Mouse (Mus musculus): ENCODE measurements around the gene Znhit2. TPM values are rescaled to one million over a fixed set of nuclear protein-coding genes. Genes with fewer than 3 reads are reported as not detected.
A peak's percentile ranks its signal among the peaks of the same experiment; 100 is the strongest.

Znhit2 gene
- polyA plus RNA-seq, 1 experiment from 2014 or later: 42.3 TPM

DNA sequence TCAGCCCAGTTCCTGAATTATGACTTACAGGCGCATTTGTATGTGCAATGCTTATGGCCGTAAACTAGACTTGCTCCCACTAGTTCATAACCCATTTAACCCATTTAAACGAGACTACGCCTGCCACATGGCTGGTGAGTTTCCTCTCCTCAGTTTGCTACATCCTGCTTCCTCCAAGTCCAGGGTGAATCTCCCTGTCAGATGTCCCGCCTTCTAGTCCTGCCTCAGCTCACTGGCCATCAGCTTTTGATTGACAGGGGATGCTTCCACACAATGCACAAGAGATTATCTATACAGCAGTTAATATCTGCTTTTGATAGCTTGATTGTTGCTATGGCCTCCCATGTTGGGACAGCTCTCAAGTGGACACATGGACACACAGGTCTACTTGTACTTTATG, 6.7 kb upstream of the Znhit2 start:
- Histone ChIP-seq H3K9me3 (ENCODE audit: control insufficient read depth, low read length) (no peaks in the 10 kb centered on the region), H3K27me3 (replicated peaks; ENCODE audit: control insufficient read depth, insufficient read depth, low read length) (no peaks in the 10 kb centered on the region), H3K27ac (ENCODE audit: low read depth, low read length) (no peak overlapping the region), H3K4me1 (replicated peaks; ENCODE audit: control insufficient read depth, insufficient read depth, low read length) (peaks cover 13% of the 10 kb centered on the region; the same call in 1 of the 2 replicates), H3K36me3 (ENCODE audit: control insufficient read depth, insufficient read depth, low read length) (peaks cover 64% of the 10 kb centered on the region), H3K9ac (ENCODE audit: low read depth, low read length) (0 out of 2 replicates have a peak overlapping the region, but pooled peaks have one; percentile 13), H3K4me3 (ENCODE audit: low read depth, low read length) (no peak overlapping the region), H3K4me2 (no peak overlapping the region)
- no peak for ATAC-seq (replicated peaks; ENCODE audit: low FRiP score)
- 86% methylated on average over 5 of the region's 5 CpGs for WGBS
- no peak for DNase-seq (ENCODE audit: low spot score)

GRCm38 (mm10) chr19:6056696-6057095, 4.3 kb upstream of the Znhit2 start:
- peak overlapping the region; percentile 97 for H3K9ac ChIP-seq (ENCODE audit: low read depth, low read length)
- no peak overlapping the region for H3K27ac ChIP-seq (ENCODE audit: low read depth, low read length)
- H3K36me3 ChIP-seq (ENCODE audit: control insufficient read depth, insufficient read depth, low read length): peaks cover 45% of the 10 kb centered on the region
- ATAC-seq (replicated peaks; ENCODE audit: low FRiP score): no peak
- H3K27me3 ChIP-seq (replicated peaks; ENCODE audit: control insufficient read depth, insufficient read depth, low read length): no peaks in the 10 kb centered on the region
- H3K4me2 ChIP-seq: peak overlapping the region; percentile 80
- WGBS: 58% methylated on average over 4 of the region's 4 CpGs
- peak overlapping the region; percentile 91 for H3K4me3 ChIP-seq (ENCODE audit: low read depth, low read length)
- peaks cover 13% of the 10 kb centered on the region; the same call in 1 of the 2 replicates for H3K4me1 ChIP-seq (replicated peaks; ENCODE audit: control insufficient read depth, insufficient read depth, low read length)
- no peaks in the 10 kb centered on the region for H3K9me3 ChIP-seq (ENCODE audit: control insufficient read depth, low read length)
- no peak for DNase-seq (ENCODE audit: low spot score)

DNA sequence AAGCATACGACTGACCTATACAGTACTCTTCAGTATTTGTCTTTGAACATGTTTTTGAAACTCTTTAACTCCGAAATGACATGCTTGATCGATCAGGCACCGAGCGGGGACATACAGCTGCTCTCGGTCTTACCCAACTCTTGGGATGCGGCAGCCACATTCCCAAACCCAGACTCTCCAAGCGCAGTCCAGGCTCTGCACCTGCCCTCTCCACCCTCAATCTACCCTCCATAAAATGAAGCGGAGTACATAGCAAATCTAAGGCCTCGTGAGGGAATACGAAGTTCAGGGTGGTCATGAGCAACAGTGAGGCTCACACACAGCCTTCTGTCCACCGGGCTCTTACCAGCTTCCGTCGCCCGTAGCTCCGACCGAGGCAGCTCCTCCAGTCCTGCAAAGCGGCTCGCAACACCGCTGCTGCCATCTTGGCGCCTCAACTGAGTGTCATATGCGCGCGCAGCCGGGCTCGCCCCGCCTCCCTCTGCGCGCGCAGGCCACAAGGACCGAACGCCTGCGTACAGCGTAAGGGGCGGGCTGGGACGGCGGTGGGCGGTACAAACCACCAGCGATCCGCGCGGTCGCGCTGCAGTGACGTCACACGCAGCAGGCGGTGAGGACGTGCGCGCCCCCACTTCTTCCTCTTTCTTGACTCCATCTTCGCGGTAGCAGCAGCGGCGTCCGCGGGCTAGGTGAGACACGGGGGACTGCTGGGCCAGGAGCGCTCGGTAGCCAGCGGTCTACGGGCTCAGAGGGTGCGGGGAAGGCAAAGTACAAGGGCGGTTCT, 3.5 kb upstream of the Znhit2 start, which contains the start of the genes Mrpl49 and Fau:
TSS of gene Mrpl49 (minus strand) at position 473 of the 784 bp plus-strand sequence.
TSS of gene Fau (plus strand) at position 532 of the 784 bp plus-strand sequence.
- Histone ChIP-seq H3K4me1 (replicated peaks; ENCODE audit: control insufficient read depth, insufficient read depth, low read length) (peaks cover 19% of the 10 kb centered on the region), H3K27me3 (replicated peaks; ENCODE audit: control insufficient read depth, insufficient read depth, low read length) (no peaks in the 10 kb centered on the region), H3K27ac (ENCODE audit: low read depth, low read length) (peak within 1 kb of the TSS; percentile 85), H3K9me3 (ENCODE audit: control insufficient read depth, low read length) (no peaks in the 10 kb centered on the region), H3K4me2 (peak within 1 kb of the TSS; percentile 85), H3K36me3 (ENCODE audit: control insufficient read depth, insufficient read depth, low read length) (peaks cover 38% of the 10 kb centered on the region), H3K4me3 (ENCODE audit: low read depth, low read length) (peak within 1 kb of the TSS; percentile 91), H3K9ac (ENCODE audit: low read depth, low read length) (peak within 1 kb of the TSS; percentile 97)
- peak; percentile 80 for ATAC-seq (replicated peaks; ENCODE audit: low FRiP score)
- WGBS: under 1% methylated on average over 63 of the region's 63 CpGs
- peak; percentile 97 for DNase-seq (ENCODE audit: low spot score)

GRCm38 (mm10) chr19:6058513-6058912, 2.5 kb upstream of the Znhit2 start:
- DNase-seq (ENCODE audit: low spot score) (no peak), ATAC-seq (replicated peaks; ENCODE audit: low FRiP score) (no peak)
- H3K9ac ChIP-seq (ENCODE audit: low read depth, low read length): peak overlapping the region; percentile 97
- H3K9me3 ChIP-seq (ENCODE audit: control insufficient read depth, low read length): no peaks in the 10 kb centered on the region
- no peaks in the 10 kb centered on the region for H3K27me3 ChIP-seq (replicated peaks; ENCODE audit: control insufficient read depth, insufficient read depth, low read length)
- peaks cover 28% of the 10 kb centered on the region for H3K36me3 ChIP-seq (ENCODE audit: control insufficient read depth, insufficient read depth, low read length)
- H3K4me1 ChIP-seq (replicated peaks; ENCODE audit: control insufficient read depth, insufficient read depth, low read length): peaks cover 20% of the 10 kb centered on the region
- peak overlapping the region; percentile 85 for H3K27ac ChIP-seq (ENCODE audit: low read depth, low read length)
- WGBS: 12% methylated on average over 5 of the region's 5 CpGs
- peak overlapping the region; percentile 85 for H3K4me2 ChIP-seq
- H3K4me3 ChIP-seq (ENCODE audit: low read depth, low read length): peak overlapping the region; percentile 91

GRCm38 (mm10) chr19:6058966-6059365, 2.0 kb upstream of the Znhit2 start:
- H3K4me3 ChIP-seq (ENCODE audit: low read depth, low read length): peak overlapping the region; percentile 91
- DNase-seq (ENCODE audit: low spot score): no peak
- peak overlapping the region; percentile 97 for H3K9ac ChIP-seq (ENCODE audit: low read depth, low read length)
- peaks cover 20% of the 10 kb centered on the region for H3K4me1 ChIP-seq (replicated peaks; ENCODE audit: control insufficient read depth, insufficient read depth, low read length)
- no peaks in the 10 kb centered on the region for H3K27me3 ChIP-seq (replicated peaks; ENCODE audit: control insufficient read depth, insufficient read depth, low read length)
- H3K4me2 ChIP-seq: peak overlapping the region; percentile 85
- WGBS: 79% methylated on average over 5 of the region's 5 CpGs
- peaks cover 24% of the 10 kb centered on the region for H3K36me3 ChIP-seq (ENCODE audit: control insufficient read depth, insufficient read depth, low read length)
- no peaks in the 10 kb centered on the region for H3K9me3 ChIP-seq (ENCODE audit: control insufficient read depth, low read length)
- ATAC-seq (replicated peaks; ENCODE audit: low FRiP score): no peak
- peak overlapping the region; percentile 85 for H3K27ac ChIP-seq (ENCODE audit: low read depth, low read length)

DNA sequence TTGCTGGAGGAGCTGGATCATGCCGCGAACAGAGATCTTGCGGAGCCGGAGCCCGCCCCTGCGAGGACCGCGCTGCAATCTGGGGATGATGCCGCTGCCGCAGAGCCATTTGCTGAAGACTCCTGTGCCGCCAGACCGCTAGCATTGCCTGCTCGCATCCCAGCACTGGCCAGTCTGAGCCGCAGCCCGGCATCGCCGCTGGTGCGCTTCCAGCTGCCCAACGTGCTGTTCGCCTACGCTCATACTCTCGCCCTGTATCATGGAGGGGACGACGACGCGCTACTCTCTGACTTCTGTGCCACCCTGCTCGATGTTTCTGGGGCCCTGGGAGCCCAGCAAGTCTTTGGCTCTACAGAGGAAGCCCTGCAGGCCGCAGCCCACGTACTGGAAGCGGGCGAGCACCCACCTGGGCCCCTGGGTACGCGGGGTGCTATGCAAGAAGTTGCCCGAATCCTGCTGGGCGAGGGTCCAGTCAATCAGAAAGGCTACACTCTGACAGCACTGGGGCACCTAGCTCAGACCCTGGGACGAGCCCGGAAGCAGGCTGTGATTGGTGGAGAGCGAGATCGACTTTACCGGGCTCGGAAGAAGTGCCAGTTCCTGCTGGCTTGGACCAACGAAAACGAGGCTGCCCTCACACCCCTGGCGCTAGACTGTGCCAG, 780 bp downstream of the Znhit2 start:
- ATAC-seq (replicated peaks; ENCODE audit: low FRiP score): peak; percentile 6; the same call in 1 of the 2 replicates
- 1% methylated on average over 44 of the region's 44 CpGs for WGBS

GRCm38 (mm10) chr19:6062418-6062817, 1.4 kb downstream of the Znhit2 start:
- H3K36me3 ChIP-seq (ENCODE audit: control insufficient read depth, insufficient read depth, low read length): peaks cover 8% of the 10 kb centered on the region; the same call in 1 of the 2 replicates
- H3K27me3 ChIP-seq (replicated peaks; ENCODE audit: control insufficient read depth, insufficient read depth, low read length): no peaks in the 10 kb centered on the region
- H3K4me3 ChIP-seq (ENCODE audit: low read depth, low read length): peak overlapping the region; percentile 79
- DNase-seq (ENCODE audit: low spot score) (no peak), ATAC-seq (replicated peaks; ENCODE audit: low FRiP score) (no peak)
- H3K4me1 ChIP-seq (replicated peaks; ENCODE audit: control insufficient read depth, insufficient read depth, low read length): peaks cover 22% of the 10 kb centered on the region
- peak overlapping the region; percentile 91 for H3K9ac ChIP-seq (ENCODE audit: low read depth, low read length)
- H3K9me3 ChIP-seq (ENCODE audit: control insufficient read depth, low read length): no peaks in the 10 kb centered on the region
- peak overlapping the region; percentile 94; the same call in 1 of the 2 replicates for H3K27ac ChIP-seq (ENCODE audit: low read depth, low read length)
- H3K4me2 ChIP-seq: peak overlapping the region; percentile 99
- 49% methylated on average over 5 of the region's 5 CpGs for WGBS

More for the DNA sequence above, 780 bp downstream of the Znhit2 start:
- H3K4me2 ChIP-seq: peak overlapping the region; percentile 99
- H3K9ac ChIP-seq (ENCODE audit: low read depth, low read length): peak overlapping the region; percentile 91
- H3K27me3 ChIP-seq (replicated peaks; ENCODE audit: control insufficient read depth, insufficient read depth, low read length): no peaks in the 10 kb centered on the region
- peak; percentile 66 for DNase-seq (ENCODE audit: low spot score)
- H3K27ac ChIP-seq (ENCODE audit: low read depth, low read length): peak overlapping the region; percentile 94
- peak overlapping the region; percentile 79 for H3K4me3 ChIP-seq (ENCODE audit: low read depth, low read length)
- peaks cover 21% of the 10 kb centered on the region for H3K4me1 ChIP-seq (replicated peaks; ENCODE audit: control insufficient read depth, insufficient read depth, low read length)
- no peaks in the 10 kb centered on the region for H3K9me3 ChIP-seq (ENCODE audit: control insufficient read depth, low read length)
- H3K36me3 ChIP-seq (ENCODE audit: control insufficient read depth, insufficient read depth, low read length): peaks cover 8% of the 10 kb centered on the region; the same call in 1 of the 2 replicates

GRCm38 (mm10) chr19:6063081-6063480, 2.1 kb downstream of the Znhit2 start:
- DNase-seq (ENCODE audit: low spot score): no peak
- Histone ChIP-seq H3K9me3 (ENCODE audit: control insufficient read depth, low read length) (no peaks in the 10 kb centered on the region), H3K4me1 (replicated peaks; ENCODE audit: control insufficient read depth, insufficient read depth, low read length) (peaks cover 26% of the 10 kb centered on the region), H3K27ac (ENCODE audit: low read depth, low read length) (no peak overlapping the region), H3K4me2 (peak overlapping the region; percentile 99), H3K27me3 (replicated peaks; ENCODE audit: control insufficient read depth, insufficient read depth, low read length) (no peaks in the 10 kb centered on the region), H3K4me3 (ENCODE audit: low read depth, low read length) (no peak overlapping the region), H3K36me3 (ENCODE audit: control insufficient read depth, insufficient read depth, low read length) (peaks cover 8% of the 10 kb centered on the region; the same call in 1 of the 2 replicates), H3K9ac (ENCODE audit: low read depth, low read length) (no peak overlapping the region)
- WGBS: 93% methylated on average over 6 of the region's 6 CpGs
- ATAC-seq (replicated peaks; ENCODE audit: low FRiP score): no peak

Measured in liver, embryonic 11.5 days (tissue).